Mouse (Mus musculus) E14TG2a.4 (cell line): ENCODE measurements around the gene Eif4a1.

Experiments
- CTCF ChIP-seq: conservative IDR thresholded peaks from 2 replicates; pipeline ENCODE4 v1.5.1; 2014; ENCODE audit warnings: low read length
- NANOG ChIP-seq: IDR thresholded peaks from 2 replicates; pipeline ENCODE4 v1.6.1; 2014; ENCODE audit warnings: borderline replicate concordance, low read length, mixed read lengths
- POU5F1 ChIP-seq: IDR thresholded peaks from 2 replicates; pipeline ENCODE4 v1.6.1; 2014; ENCODE audit warnings: low read length, borderline replicate concordance

- TF ChIP-seq CTCF (no peak), POU5F1 (no peak), NANOG (no peak)
Observed at GRCm38 (mm10) chr11:69662967-69663671, 9.1 kb downstream of the Eif4a1 start.
